ENCODE assay signal across 8 mouse cellular contexts in the genomic region with DNA sequence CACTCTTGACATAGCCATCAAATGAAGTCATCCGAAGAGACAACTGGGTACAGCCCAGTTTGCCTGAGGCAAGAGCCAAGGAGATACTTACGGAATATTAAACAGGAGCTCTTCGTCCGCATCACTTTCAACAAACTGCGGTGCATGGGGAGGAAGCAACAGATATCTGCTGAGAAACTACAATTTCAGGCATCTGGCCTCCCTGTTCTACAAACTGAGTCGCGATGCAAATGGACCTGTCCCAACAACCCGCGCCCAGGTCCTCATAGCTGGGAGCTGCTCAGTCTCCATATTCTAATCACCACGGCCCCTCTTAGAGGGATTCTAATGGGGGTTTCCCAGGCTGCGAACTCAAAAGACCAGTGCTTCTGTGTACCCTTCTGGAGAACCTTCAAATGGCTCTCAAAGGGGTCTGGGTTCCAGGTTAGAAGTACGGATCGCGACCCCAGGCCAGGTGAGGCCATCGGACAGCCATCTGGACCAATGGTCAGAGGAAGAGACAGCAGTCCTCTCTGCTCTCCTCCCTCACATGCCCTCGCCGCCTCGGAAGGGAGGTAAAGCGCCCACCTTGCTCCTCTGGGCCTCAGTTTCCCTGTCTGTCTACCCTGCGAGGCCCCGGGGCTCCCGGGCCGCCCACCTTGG. TPM values are rescaled to one million over a fixed set of nuclear protein-coding genes. Genes with fewer than 3 reads are reported as not detected.
DNase-seq lines count a peak whose midpoint lies in the region; ATAC-seq lines count a peak whose summit lies in the region.

No protein-coding gene starts in this region.

- peaks cover 10% of the 10 kb centered on the region for H3K36me3 ChIP-seq in limb, embryonic 11.5 days (ENCODE audit: control insufficient read depth, insufficient read depth, low read length)
- 0 out of 2 replicates have a peak, but pooled peaks cover 4% of the 10 kb centered on the region for H3K36me3 ChIP-seq in neural tube, embryonic 14.5 days (ENCODE audit: control insufficient read depth, insufficient read depth, low read length)

- 10% methylated on average over 23 of the region's 23 CpGs for WGBS in limb, embryonic 11.5 days
- WGBS in neural tube, embryonic 14.5 days = 8% methylated on average over 16 of the region's 23 CpGs

- H3K9me3 ChIP-seq in limb, embryonic 11.5 days (ENCODE audit: control insufficient read depth, low read length) = no peaks in the 10 kb centered on the region
- H3K9me3 ChIP-seq in neural tube, embryonic 14.5 days (ENCODE audit: control insufficient read depth, low read length) = no peaks in the 10 kb centered on the region

- peak overlapping the region; percentile 84 for H3K4me2 ChIP-seq in limb, embryonic 11.5 days (ENCODE audit: low read depth, severe bottlenecking)
- H3K4me2 ChIP-seq in neural tube, embryonic 14.5 days (ENCODE audit: low read depth, low read length) = peak overlapping the region; percentile 91

- no peaks in the 10 kb centered on the region for H3K27me3 ChIP-seq in limb, embryonic 11.5 days (ENCODE audit: control insufficient read depth, insufficient read depth, low read length)
- no peaks in the 10 kb centered on the region for H3K27me3 ChIP-seq in neural tube, embryonic 14.5 days (ENCODE audit: control insufficient read depth, insufficient read depth, low read length)

- DNase-seq in gastrocnemius, adult 18-20 months (ENCODE audit: low spot score) = peak; percentile 15
- DNase-seq in gastrocnemius, postnatal 36 days = no peak
- peak; percentile 26 for DNase-seq in thymus, postnatal 4 days
- no peak for DNase-seq in thymus, postnatal 10 days (ENCODE audit: low spot score in 2 of 2)
- DNase-seq in limb, embryonic 11.5 days (ENCODE audit: low spot score) = no peak
- DNase-seq in right cerebral cortex, postnatal 4 days = no peak
- DNase-seq in spleen, postnatal 14 days (ENCODE audit: low spot score in 2 of 2) = no peak

- intact Hi-C loops in gastrocnemius, postnatal 36 days (cut with DNase I) = loop anchor here (5.0 kb wide), 1 partner anchor 41 kb away; no protein-coding TSS in a partner anchor

- H3K4me1 ChIP-seq in limb, embryonic 11.5 days (ENCODE audit: control insufficient read depth, insufficient read depth, low read length) = peaks cover 10% of the 10 kb centered on the region
- peaks cover 14% of the 10 kb centered on the region for H3K4me1 ChIP-seq in neural tube, embryonic 14.5 days (ENCODE audit: control insufficient read depth, insufficient read depth, low read length)

- H3K4me3 ChIP-seq in limb, embryonic 11.5 days (ENCODE audit: low read depth, low read length) = peak overlapping the region; percentile 98
- peak overlapping the region; percentile 92 for H3K4me3 ChIP-seq in neural tube, embryonic 14.5 days (ENCODE audit: low read depth, low read length)

- ATAC-seq in limb, embryonic 11.5 days (ENCODE audit: insufficient number of reproducible peaks, low FRiP score, low TSS enrichment, low read depth) = no peak
- no peak; the same call in 1 of the 2 replicates for ATAC-seq in neural tube, embryonic 14.5 days (ENCODE audit: low read depth)

- H3K9ac ChIP-seq in limb, embryonic 11.5 days (ENCODE audit: low read length) = peak overlapping the region; percentile 94
- H3K9ac ChIP-seq in neural tube, embryonic 14.5 days (replicated peaks; ENCODE audit: low read depth, low read length) = peak overlapping the region; percentile 86

- H3K27ac ChIP-seq in limb, embryonic 11.5 days (replicated peaks; ENCODE audit: low read depth, low read length) = peak overlapping the region; percentile 53; the same call in 1 of the 2 replicates
- peak overlapping the region; percentile 87 for H3K27ac ChIP-seq in neural tube, embryonic 14.5 days (ENCODE audit: low read depth, low read length)

RNA-seq across cellular contexts. Expression of a gene that starts 0.6 kb away (rescaled TPM):
- 10 to 100 TPM; 25.3 to 26.3 TPM for total RNA-seq in gastrocnemius, adult 18-20 months (2021)
- total RNA-seq in gastrocnemius, postnatal 36 days (2021) = 10 to 100 TPM; 21.3 to 23.9 TPM
- polyA plus RNA-seq in limb, embryonic 11.5 days (2014; fragmentation: Nextera tagmentation; extraction: Ambion mirVana) = 68.3 and 71.3 TPM in 2 replicates
- 73.3 and 73.6 TPM in 2 replicates for polyA plus RNA-seq in neural tube, embryonic 14.5 days (2014; fragmentation: Nextera tagmentation; extraction: Ambion mirVana)

RNA-seq across cellular contexts. Expression of a gene that starts 14.0 kb away (rescaled TPM):
- total RNA-seq in gastrocnemius, adult 18-20 months (2021) = 10 to 100 TPM; 25.2 to 29.8 TPM
- 10 to 100 TPM; 22.8 to 27.2 TPM for total RNA-seq in gastrocnemius, postnatal 36 days (2021)
- 139 TPM in 2 replicates for polyA plus RNA-seq in limb, embryonic 11.5 days (2014; fragmentation: Nextera tagmentation; extraction: Ambion mirVana)
- 197 and 210 TPM in 2 replicates for polyA plus RNA-seq in neural tube, embryonic 14.5 days (2014; fragmentation: Nextera tagmentation; extraction: Ambion mirVana)

RNA-seq across cellular contexts. Expression of a gene that starts 22.9 kb away (rescaled TPM):
- total RNA-seq in gastrocnemius, adult 18-20 months (2021) = under 1 TPM; 0.73 to 0.97 TPM
- total RNA-seq in gastrocnemius, postnatal 36 days (2021) = under 1 TPM; 0.49 to 0.69 TPM
- 28.7 and 28.8 TPM in 2 replicates for polyA plus RNA-seq in limb, embryonic 11.5 days (2014; fragmentation: Nextera tagmentation; extraction: Ambion mirVana)
- 35.8 and 44.1 TPM in 2 replicates for polyA plus RNA-seq in neural tube, embryonic 14.5 days (2014; fragmentation: Nextera tagmentation; extraction: Ambion mirVana)

RNA-seq across cellular contexts. Expression of a gene that starts 35.1 kb away (rescaled TPM):
- total RNA-seq in gastrocnemius, adult 18-20 months (2021) = 10 to 100 TPM; 62.0 to 62.3 TPM
- total RNA-seq in gastrocnemius, postnatal 36 days (2021) = 10 to 100 TPM; 50.3 to 60.4 TPM
- 45.8 and 47.3 TPM in 2 replicates for polyA plus RNA-seq in limb, embryonic 11.5 days (2014; fragmentation: Nextera tagmentation; extraction: Ambion mirVana)
- polyA plus RNA-seq in neural tube, embryonic 14.5 days (2014; fragmentation: Nextera tagmentation; extraction: Ambion mirVana) = 29.7 and 32.2 TPM in 2 replicates

RNA-seq across cellular contexts. Expression of a gene that starts 40.2 kb away (rescaled TPM):
- 10 to 100 TPM; 38.5 to 40.1 TPM for total RNA-seq in gastrocnemius, adult 18-20 months (2021)
- total RNA-seq in gastrocnemius, postnatal 36 days (2021) = 10 to 100 TPM; 38.7 to 39.0 TPM
- 76.4 and 79.7 TPM in 2 replicates for polyA plus RNA-seq in limb, embryonic 11.5 days (2014; fragmentation: Nextera tagmentation; extraction: Ambion mirVana)
- polyA plus RNA-seq in neural tube, embryonic 14.5 days (2014; fragmentation: Nextera tagmentation; extraction: Ambion mirVana) = 58.4 and 66.1 TPM in 2 replicates

Comparison
In these comparisons a context has a peak if more than half of its experiments do, and no peak if none do; other contexts are left out.
1. DNase-seq: peak in gastrocnemius, adult 18-20 months (single experiment) and thymus, postnatal 4 days (single experiment); none in gastrocnemius, postnatal 36 days (0 of 2), thymus, postnatal 10 days (0 of 2), limb, embryonic 11.5 days (single experiment), right cerebral cortex, postnatal 4 days (single experiment) and spleen, postnatal 14 days (0 of 2).